Mouse (Mus musculus) kidney, adult 2 months (tissue): ENCODE results near the gene Gm49325.

Experiments used
- CTCF ChIP-seq: fragments of 200-500 bp; conservative IDR thresholded peaks from 2 replicates; pipeline ENCODE4 v1.5.1; 2011; ENCODE audit warnings: low read depth, mild to moderate bottlenecking, control low read depth, low read length, moderate library complexity, mixed read lengths; ENCODE audit not compliant: insufficient read depth, insufficient read length
- POLR2A ChIP-seq: fragments of 200-500 bp; IDR thresholded peaks from one replicate; pipeline ENCODE4 v1.6.1; 2011; ENCODE audit warnings: low read depth, low read length, control low read depth

DNA sequence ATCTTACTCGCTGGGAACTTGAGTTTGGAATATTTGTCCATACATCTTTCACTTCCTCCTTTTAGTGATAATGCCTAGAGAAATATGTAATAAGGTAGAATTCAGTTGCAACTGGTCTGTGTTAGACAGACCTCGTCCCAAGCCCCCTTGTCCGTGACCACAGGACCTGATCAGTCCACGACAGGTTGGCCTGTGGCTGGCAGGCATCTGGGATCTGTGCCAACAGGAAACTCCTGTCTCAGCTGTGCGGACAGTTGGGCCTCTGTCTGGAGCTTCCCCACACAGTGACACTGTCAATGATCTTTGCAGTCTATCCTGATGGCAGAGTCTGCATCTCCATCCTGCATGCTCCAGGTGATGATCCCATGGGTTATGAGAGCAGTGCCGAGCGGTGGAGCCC is 37.2 kb downstream of the Gm49325 start:
- TF ChIP-seq POLR2A (no peak), CTCF (no peak)
